Mouse (Mus musculus) granulocyte monocyte progenitor cell, adult 5-6 weeks (primary cell): ENCODE data around the gene Stxbp6. TPM values are rescaled to one million over a fixed set of nuclear protein-coding genes. Genes with fewer than 3 reads are reported as not detected.
A peak's percentile ranks its signal among the peaks of the same experiment; 100 is the strongest.
"Not testable (repeated sequence)": the region's sequence is repeated elsewhere in the genome, so short reads cannot be mapped to it uniquely, and the experiment has no call there.

Experiments used
- ATAC-seq: replicated peaks from 2 replicates; pipeline ENCODE4 v1.8.0; 2016; ENCODE audit warnings: mild to moderate bottlenecking, moderate TSS enrichment, inconsistent platforms; ENCODE audit not compliant: poor library complexity, severe bottlenecking
- total RNA-seq, 2 experiments: library from RNA; stranded (forward) in 1 of 2; stranded (reverse) in 1 of 2; fragments of 200-712, 200-1000 nt in 1 of 2; fragments of >200 nt in 1 of 2; fragmentation: Nextera tagmentation in 1 of 2; gene quantifications; 2 replicates each; pipeline ENCODE4 v1.2.3; 2014 to 2017

The Stxbp6 gene
- total RNA-seq, 2 experiments from 2014 or later = 6.4 to 8.3 TPM

DNA sequence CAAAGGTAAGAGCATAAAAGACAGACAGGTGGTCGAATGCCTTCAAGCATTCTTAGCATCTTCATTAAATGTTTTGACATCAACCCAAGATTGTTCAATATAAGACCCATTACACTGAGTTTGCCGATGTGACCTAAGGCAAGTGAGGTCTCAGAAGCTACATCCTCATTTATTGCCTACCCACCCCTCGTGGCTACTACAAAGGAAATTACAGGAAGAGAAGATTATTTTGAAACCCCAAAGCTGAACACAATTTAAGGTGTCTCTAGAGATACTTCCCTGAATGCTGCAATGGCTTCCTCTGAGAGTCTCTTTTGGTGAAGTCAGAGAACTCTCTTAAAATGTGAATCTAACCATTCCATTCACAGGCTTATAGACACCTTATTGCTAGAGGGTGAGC, 16.5 kb downstream of the Stxbp6 start:
- peak; percentile 94 for ATAC-seq

DNA sequence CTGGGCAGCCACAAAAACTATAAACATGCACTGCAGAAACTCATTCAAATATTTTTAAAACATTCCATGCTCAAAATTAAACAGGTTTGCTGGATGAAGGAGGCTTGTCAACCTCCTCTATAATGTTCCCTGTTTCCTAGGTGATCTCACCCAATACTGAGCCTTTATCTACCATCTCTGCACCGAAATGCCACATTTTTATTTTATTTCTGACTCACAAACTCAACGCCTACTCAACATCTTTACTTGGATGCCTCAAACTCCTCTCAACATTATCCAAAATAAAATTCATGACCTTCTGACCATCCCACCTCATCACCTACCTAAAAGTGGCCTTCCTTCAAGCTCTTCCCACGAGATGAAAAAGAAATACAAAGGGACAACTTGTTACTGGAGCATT, 18.1 kb downstream of the Stxbp6 start:
- ATAC-seq = no peak

DNA sequence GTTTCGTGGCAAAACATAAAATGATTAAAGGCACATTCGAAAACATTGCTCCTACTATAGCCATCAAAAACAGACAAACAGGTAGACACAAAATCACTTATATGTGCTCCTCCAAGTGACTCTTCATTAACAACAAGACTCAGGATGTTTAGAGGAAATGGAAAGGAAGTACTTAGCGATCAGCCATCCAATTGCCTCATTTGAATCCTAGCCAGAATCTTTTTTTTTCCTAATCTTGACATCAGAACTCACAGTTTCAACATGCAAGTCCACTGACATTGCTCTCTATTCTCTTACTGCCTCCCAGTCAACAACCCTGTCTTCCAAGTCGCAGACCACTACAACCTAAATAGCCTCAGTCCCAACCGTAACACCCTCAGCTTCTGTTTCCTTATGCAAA, 21.2 kb downstream of the Stxbp6 start:
- no peak; the same call in 1 of the 2 replicates for ATAC-seq

DNA sequence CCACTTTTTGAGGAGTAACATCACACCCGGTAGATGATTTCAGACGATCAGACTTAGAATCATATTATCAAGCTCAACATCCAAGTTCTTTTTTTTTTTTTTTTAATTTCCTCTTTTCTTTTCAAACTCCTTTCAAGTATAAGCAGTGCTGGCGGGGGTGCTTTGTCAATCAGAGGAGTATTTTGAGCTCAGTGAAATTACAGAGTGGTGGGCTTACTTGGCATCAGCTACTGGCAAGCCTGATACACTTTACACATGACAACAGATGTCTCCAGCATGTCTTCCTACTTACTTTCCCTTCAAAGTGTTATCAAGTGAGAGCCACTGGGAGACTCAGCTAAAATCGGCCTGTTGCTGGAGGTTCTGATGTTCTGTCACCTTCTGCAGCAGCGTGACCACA, 21.6 kb downstream of the Stxbp6 start:
- ATAC-seq = no peak

DNA sequence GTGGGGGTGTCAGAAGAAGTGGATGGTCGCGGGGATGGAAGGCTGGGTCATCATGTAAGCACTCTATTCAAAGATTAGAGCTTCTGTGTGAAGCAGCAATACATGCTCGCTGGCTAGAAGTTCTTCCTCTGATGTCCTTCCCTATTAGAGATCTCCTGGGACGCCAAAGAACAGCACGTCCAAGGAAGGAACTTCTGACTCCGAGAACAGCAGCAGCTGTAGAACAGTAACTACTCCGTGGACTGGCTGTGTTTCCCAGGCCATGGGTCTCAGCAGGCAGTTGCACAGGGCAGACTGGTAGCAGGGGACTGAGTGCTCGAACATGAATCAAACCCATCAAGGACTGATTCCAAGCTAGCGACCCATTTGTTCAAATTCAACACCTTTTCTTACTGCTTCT, 24.6 kb downstream of the Stxbp6 start:
- ATAC-seq = no peak

DNA sequence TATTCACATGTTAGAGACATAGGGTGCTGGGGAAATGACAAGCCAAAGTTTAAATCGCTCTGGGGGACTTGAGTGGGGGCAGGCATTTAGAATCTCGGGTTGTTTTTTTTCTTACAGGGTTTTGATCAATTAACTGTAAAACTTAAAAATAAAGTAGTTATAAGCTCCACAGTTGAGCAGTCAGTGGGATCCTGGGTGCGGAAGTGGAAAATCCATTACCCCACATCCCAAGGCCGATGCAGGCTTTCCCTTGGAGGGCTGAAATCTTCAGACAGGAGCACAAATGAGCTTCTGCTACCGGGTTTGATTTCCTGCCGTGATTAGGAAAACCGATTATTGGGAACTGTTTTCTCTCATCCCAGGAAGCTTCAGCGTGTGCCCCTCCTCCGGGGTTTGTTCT, 26.8 kb downstream of the Stxbp6 start:
- ATAC-seq = not testable (repeated sequence)

DNA sequence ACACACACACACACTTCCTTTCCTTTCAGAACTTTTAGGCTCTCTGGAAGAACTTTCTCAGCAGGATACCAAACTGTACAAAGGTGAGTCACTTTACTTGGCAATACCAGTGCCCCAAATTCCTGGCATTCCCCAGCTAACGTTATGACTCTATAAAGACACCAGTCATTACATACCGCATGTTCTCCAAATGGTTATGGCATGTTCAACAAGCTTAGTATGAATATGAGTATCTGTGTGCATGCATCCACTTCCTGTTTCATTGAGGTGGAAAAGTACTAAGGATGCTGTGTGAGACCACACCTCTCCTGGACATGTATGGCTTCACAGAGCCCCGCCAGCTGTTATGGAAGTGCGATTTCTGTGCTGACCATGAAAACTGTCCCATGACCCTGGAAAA, 27.3 kb downstream of the Stxbp6 start:
- peak; percentile 72 for ATAC-seq

DNA sequence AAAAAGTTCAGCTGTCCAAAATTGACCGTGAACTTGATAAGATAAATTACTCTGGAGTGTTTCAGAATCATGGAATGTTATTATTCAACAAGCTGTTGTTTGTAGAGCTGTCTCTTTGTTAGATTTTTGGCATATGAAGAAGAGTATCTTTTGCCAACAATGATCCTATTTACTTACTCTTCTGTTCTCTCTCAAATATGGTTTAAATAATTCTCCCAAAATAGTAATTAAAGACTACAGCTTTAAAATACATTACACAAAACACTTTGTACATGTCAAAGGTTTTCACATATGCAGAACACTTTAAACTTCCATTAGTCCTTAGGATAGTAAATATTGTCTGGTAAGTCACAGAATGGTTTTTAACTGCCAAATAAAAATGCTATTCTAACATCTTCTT, 29.9 kb downstream of the Stxbp6 start:
- no peak for ATAC-seq

DNA sequence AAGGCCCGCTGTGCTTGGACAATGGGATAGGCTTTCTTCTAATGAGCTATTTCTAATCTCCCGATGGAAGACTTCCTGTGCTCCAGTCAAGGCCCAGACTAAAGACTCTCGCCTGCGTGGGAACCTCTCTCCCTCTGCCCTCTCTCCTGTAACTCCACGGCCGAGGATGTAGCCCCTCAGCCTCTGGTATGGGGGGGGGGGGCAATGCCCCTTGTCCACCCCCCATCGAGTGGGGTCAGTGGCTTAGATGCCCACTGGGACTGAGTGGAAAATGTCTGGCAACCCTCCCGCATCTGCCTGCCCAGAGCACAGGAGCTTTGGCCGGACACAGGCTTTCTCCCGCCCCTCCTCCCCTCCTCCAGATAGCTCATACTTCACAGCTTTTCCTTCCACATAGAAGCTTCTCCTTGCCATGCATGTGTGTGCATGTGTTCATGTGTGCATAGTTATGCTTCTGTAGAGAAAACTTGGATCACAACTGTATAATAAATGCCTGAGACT, 31.9 kb downstream of the Stxbp6 start:
- no peak for ATAC-seq

DNA sequence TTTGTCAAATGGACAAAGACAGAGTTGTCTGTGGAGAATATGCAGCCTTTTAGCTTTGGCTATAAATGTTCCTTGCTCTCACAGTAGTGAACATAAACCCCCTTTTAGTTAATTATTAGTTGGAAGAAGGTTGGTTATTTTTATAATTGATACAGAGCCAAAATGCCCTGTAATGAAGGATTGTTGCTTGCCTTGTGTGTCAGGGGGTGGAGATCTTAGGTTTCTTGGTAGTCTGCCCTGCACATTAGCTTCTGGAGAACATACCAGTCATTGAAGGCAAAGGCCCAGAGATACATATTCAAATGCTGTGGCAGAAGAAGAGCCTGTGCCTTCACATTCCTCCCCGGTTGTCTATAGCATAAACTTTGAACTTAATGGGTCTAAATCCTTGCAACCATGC, 37.0 kb downstream of the Stxbp6 start:
- ATAC-seq = no peak

DNA sequence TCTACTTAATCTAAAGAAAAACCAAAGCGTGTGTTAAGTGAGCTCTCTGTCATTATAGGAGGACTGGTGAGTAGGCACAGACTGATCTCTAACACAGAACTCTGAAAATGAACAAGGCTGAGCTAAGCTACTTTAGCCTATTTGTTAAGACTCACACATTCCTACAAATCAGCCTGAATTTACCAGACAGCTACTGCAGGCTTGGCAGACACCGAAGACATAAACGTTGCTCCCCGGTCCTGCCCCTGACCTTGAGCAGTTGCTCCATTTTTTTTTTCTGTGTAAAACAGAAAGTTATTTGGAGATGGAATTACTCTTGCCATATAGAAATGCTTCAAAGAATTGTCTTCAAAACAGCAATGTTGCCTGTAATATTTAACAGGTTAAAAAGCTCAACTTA, 37.4 kb downstream of the Stxbp6 start:
- ATAC-seq = no peak

DNA sequence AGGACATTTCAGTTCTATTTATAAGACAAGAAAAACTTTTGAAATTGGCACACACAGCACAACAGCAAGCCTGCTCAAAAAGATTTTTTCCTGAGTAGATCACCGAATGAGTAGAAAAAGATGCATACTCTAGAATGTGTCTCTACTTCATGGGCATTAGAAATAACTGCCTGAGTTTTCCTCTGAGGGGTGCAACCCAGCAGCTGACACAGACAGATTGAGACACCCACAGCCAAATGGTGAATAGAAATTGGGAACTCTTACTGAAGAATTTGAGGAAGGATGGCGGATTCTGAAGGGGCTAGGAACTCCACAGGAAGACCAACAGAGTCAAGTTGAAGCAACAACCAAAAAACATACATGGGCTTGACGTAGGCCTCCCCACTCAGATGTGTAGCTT, 43.8 kb downstream of the Stxbp6 start:
- no peak for ATAC-seq

DNA sequence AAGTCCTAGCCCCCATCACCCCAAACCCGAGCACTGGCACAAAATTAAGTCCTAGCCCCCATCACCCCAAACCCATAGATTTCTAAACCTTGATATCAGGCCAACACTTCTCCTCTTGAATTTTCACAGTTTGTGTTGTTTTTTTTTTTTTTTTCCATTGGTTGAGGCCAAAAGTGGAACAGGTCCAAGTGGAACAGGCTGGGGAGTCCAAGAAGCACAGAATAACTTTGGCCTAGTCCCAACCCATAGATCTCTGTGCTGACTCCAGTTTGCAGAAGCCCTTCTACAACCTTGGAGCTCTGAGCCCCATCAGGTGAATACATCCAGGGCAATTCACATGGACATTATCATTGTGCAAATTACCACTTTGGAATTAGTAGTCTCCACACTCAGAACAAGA, 48.2 kb downstream of the Stxbp6 start:
- no peak for ATAC-seq

DNA sequence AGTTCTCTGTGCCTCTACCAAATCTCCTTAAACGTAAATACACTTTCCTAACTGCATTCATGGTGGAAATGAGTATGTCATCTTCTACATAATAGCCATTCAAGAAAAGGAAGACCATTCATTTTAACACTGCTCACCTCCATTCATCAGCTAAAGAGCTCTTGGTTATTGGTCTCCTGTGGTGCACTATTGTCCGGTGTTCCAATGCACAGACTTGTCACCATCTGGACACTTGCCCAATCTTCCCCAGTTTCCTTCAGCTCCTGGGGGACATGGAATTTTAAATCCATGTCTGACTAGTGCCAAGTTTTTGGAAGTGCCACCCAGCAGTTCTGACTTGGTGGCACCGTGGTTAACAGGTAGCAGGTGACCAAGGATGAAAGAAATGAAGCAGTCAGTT, 54.5 kb downstream of the Stxbp6 start:
- no peak for ATAC-seq

DNA sequence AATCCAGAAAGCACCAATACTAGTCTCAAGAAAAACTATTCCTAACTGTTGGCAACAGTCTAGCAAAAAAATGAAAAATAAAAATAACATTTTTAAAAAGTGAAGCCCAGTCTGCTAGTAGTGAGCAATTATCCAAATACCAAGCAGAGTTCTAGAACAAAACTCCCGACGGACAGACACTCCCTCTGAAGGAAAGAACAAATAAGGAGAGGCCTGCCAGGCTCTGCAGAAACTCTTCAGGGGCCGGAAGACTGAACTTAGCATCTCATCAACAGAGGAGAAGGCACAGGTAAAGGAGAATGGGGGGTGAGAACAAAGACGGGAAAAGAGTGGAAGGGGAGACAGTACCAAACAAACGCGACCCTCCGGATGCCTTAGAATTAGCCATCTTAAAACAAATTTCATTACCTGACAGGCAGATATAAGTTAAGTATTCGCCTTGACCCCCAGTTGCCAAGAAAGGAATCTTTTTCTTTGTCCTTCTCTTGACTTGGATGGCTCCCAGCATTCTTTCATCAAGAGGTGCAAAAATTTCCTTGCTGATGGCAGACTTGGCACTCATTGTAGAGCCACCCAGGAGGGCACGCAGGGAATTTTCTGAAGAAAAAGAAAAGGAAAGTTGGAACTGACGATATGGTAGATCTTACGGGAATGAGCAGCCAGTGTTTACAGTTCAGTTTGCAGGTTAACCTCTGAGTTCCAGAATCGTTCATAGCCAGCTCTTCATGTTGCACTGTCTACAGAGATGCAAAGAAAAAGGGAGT, 55.3 kb downstream of the Stxbp6 start:
- no peak for ATAC-seq

DNA sequence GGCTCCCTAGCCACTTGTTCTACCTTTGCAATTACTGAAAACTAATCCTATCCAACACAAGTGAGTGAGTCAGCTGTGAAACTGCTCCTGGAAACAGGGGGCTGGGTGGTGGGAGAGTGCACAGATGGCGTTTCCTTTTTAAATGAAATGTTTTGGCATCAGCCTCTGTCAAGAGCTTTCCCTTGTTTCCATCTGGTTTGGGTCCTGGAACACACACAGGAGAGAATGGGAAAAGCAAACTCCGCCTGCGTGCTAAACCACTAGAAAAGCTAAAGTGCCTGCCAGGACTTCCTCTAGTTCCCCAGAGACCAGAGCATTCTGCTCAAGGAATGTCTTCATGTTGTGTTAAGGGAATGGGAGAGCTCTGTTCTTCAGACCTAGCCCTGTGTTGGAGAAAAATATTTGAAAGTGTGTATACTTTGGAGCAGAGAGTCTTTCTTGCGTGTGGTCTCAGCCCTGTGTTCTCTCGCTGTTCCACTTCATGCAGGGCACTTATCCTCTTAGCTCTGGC, 61.2 kb downstream of the Stxbp6 start:
- ATAC-seq = no peak

DNA sequence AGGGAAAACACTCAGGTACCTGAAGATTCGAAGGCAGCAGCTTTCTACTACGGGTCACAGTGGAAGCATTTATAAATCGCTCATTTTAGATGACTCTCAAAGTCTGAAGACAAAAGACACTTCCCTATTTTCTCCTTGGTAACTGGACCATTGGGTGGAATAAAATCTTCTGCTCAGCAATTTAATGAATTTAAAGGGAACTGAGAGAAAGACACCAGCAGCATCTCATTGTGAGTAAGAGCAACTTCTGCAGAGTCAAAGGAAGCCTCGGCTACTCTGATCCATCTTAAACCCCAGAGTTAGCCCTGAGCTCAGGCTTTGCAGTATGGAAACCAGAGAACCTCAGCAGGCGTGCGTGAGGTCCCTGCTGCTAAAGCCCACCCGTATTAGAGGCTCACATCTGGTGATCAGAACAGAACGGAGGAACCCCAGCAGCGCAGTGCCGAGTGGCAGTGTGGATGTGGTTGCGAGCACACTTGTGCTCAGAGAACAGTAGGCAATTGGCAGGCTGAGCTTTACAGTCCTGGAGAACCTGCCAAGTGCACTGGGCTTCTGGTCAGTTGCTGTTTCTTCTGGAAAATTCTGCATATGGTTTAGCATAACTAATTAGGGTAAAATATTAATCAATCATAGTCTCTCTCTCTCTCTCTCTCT, 62.9 kb downstream of the Stxbp6 start:
- ATAC-seq = peak; percentile 80

DNA sequence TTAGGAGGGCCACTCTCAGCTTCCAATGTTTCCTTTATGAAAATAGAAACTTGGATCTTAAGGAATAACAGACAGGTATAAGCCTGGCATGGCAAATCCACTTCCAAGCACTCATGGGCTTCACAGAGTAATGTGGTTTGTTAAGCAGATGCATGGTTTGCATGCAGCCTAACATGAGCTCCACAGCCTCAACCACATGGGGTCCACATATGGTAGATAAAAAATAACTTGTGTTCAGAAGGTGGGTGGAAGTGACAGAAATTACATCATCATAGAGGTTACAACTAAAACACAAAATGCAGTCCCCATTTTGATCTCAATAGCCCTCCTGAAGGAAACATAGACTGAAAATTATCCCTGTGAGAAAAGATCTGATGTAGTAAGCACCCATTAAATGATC, 63.5 kb downstream of the Stxbp6 start:
- ATAC-seq = 0 out of 2 replicates have a peak, but pooled peaks have one; percentile 17

DNA sequence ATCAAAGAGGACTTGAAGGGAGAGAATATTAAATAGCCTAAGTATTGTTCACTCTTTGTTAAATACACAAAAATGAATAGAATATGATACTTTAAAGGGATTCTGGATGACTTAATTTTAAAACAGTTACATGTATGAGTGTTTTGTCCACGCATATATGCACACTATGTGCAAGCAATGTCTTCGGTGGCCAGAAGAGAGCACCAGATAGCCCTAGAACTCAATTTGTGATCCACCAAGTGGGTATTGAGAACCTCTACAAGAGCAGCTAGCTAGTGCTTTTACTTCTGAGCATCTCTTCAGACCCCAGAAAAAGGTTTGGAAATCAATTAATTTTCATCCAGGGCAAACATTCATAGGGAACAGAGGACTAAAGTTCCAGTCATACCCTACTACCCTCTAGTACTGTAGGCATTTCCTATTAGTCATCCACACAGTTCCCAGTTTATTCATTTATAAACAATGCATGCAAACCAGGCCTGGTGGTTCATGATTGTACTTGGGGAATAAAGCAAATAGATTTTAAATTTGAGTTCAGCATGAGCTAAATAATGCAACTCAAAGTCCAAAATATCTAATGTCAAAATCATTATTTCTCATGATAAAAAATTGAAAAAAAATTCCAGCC, 64.4 kb downstream of the Stxbp6 start:
- no peak for ATAC-seq

DNA sequence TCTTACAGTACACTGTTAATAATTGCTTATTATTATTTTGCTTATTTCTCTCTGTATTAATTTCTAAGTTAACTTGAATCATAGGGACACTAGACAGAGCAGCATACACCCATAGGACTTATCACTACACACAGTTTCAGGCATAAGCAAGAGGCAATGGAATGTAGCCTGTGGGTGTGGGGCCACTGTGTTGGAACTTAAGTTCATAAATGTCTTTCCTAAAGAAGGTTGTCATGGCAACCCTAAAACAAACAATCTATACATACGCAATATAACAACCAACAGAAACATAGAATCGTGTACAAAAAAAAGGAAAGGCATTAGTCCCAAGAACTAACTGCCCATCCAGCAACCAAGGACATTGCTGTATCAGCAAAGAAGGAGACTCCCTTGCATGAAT, 67.9 kb downstream of the Stxbp6 start:
- 0 out of 2 replicates have a peak, but pooled peaks have one; percentile 25 for ATAC-seq

DNA sequence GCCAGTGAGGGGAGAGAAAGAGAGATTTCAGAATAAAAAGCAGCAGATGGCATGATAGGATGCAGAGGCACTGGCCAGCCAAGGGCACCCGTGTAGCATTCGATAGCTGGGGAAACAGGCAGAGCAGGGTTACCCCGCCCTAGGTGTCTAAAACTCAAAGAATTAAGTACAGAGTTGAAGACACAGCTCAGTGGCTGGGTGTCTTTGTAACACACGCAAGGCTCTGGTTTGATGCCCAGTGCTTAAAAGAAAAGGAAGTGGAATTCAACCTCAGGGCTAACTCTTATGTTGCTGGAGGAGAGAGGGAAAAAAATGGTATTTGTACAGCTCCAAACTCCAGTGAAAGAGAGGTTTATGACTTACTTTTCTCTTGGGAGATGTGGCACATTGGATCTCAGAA, 68.5 kb downstream of the Stxbp6 start:
- ATAC-seq = 0 out of 2 replicates have a peak, but pooled peaks have one; percentile 41
